Mouse (Mus musculus) C2C12 (cell line): ENCODE results near the gene Golim4. TPM values are rescaled to one million over a fixed set of nuclear protein-coding genes. Genes with fewer than 3 reads are reported as not detected.

Experiments used
- H3K27me3 ChIP-seq: one replicate; pipeline ENCODE4 v1.6.1; 2011; ENCODE audit not compliant: control insufficient read depth, insufficient read depth, insufficient read length
- H3K36me3 ChIP-seq: one replicate; pipeline ENCODE4 v1.6.1; 2011; ENCODE audit not compliant: control insufficient read depth, insufficient read depth
- H3K4me3 ChIP-seq: one replicate; pipeline ENCODE4 v1.5.1; 2011; ENCODE audit warnings: mild to moderate bottlenecking, control low read depth; ENCODE audit not compliant: poor library complexity, insufficient read depth, severe bottlenecking
- H3K79me2 ChIP-seq: one replicate; pipeline ENCODE4 v1.6.1; 2011; ENCODE audit not compliant: control insufficient read depth, insufficient read depth
- H3K79me3 ChIP-seq: one replicate; pipeline ENCODE4 v1.6.1; 2011; ENCODE audit warnings: low read depth, control low read depth
- H3ac ChIP-seq: one replicate; pipeline ENCODE3; 2011; ENCODE audit warnings: low read depth; ENCODE audit not compliant: control insufficient read depth, insufficient read length
- CEBPB ChIP-seq: IDR thresholded peaks from one replicate; pipeline ENCODE4 v1.6.1; 2011; ENCODE audit warnings: low read depth, mild to moderate bottlenecking, control low read depth, moderate library complexity
- CTCF ChIP-seq: IDR thresholded peaks from one replicate; pipeline ENCODE4 v1.5.1; 2011; ENCODE audit not compliant: control insufficient read depth, insufficient read depth, insufficient read length
- FOSL1 ChIP-seq: IDR thresholded peaks from one replicate; pipeline ENCODE4 v1.8.0; 2011; ENCODE audit warnings: mild to moderate bottlenecking, low read length; ENCODE audit not compliant: poor library complexity, insufficient read depth, severe bottlenecking
- MAX ChIP-seq: IDR thresholded peaks from one replicate; pipeline ENCODE4 v1.6.1; 2011; ENCODE audit warnings: mild to moderate bottlenecking, control low read depth
- MYOD1 ChIP-seq: IDR thresholded peaks from one replicate; pipeline ENCODE4 v1.6.1; 2011; ENCODE audit warnings: low read depth; ENCODE audit not compliant: control insufficient read depth, insufficient read length
- MYOG ChIP-seq: IDR thresholded peaks from one replicate; pipeline ENCODE4 v1.6.1; 2011; ENCODE audit not compliant: control insufficient read depth, insufficient read length; ENCODE audit errors: extremely low read depth
- USF1 ChIP-seq: IDR thresholded peaks from one replicate; pipeline ENCODE4 v1.6.1; 2011; ENCODE audit warnings: low read depth, mild to moderate bottlenecking, control low read depth, moderate library complexity
- polyA plus RNA-seq: library from polyadenylated mRNA; unstranded; fragments of >200 nt; fragmentation: generic; extraction: Trizol; gene quantifications from one replicate; pipeline ENCODE4 v1.2.1, GENCODE M21; 2012; ENCODE audit warnings: missing spikeins

Gene Golim4
- polyA plus RNA-seq, 1 experiment, result 12.0 TPM

- no peaks in the 10 kb centered on the region for H3K79me2 ChIP-seq
- TF ChIP-seq MYOD1 (no peak), MYOG (no peak)
- H3K36me3 ChIP-seq, result no peaks in the 10 kb centered on the region
- H3K4me3 ChIP-seq, result no peak overlapping the region
- no peaks in the 10 kb centered on the region for H3K27me3 ChIP-seq
- H3K79me3 ChIP-seq, result no peaks in the 10 kb centered on the region
- H3ac ChIP-seq, result no peak overlapping the region
These were observed 121.3 kb downstream of the Golim4 start for GRCm38 (mm10) chr3:75835286-75835967.

DNA sequence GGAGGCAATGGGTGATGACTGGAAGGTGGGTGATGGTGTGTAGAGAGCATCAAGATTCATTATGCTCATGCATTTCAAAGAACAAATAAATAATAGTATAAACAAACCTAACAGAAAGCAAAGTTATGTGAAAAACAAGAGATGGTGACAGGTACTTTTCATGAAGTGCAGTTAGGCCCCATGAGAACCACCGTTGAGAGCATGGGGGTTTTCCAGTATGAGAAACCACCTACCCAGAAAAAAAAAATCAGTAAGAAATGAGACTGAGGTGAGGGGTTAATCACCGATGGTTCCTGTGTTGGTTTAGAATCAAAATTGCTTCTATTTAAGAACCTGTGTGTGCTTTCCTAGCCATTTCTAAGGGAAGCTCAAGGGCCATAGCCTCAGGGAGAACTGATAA lies 121.9 kb downstream of the Golim4 start:
- no peaks in the 10 kb centered on the region for H3K36me3 ChIP-seq
- TF ChIP-seq USF1, result no peak
- no peak for TF ChIP-seq MAX
- no peak for TF ChIP-seq CTCF
- no peak for TF ChIP-seq CEBPB
- no peak for TF ChIP-seq FOSL1
- no peak for TF ChIP-seq MYOG
- TF ChIP-seq MYOD1, result no peak
- no peaks in the 10 kb centered on the region for H3K79me3 ChIP-seq
- no peaks in the 10 kb centered on the region for H3K79me2 ChIP-seq
- no peak overlapping the region for H3K4me3 ChIP-seq
- H3ac ChIP-seq, result no peak overlapping the region
- H3K27me3 ChIP-seq, result no peaks in the 10 kb centered on the region

Other genes with a start within 250 kb of the Golim4 start
- gene Gm29133, start 208.8 kb downstream of the Golim4 start, polyA plus RNA-seq, result not detected
- gene Fstl5, start 117.3 kb upstream of the Golim4 start, polyA plus RNA-seq, result not detected